Mouse (Mus musculus): ENCODE measurements around the gene St7l. TPM values are rescaled to one million over a fixed set of nuclear protein-coding genes. Genes with fewer than 3 reads are reported as not detected.

St7l gene
- polyA plus RNA-seq, 1 experiment from 2014 or later: 30.9 TPM

DNA sequence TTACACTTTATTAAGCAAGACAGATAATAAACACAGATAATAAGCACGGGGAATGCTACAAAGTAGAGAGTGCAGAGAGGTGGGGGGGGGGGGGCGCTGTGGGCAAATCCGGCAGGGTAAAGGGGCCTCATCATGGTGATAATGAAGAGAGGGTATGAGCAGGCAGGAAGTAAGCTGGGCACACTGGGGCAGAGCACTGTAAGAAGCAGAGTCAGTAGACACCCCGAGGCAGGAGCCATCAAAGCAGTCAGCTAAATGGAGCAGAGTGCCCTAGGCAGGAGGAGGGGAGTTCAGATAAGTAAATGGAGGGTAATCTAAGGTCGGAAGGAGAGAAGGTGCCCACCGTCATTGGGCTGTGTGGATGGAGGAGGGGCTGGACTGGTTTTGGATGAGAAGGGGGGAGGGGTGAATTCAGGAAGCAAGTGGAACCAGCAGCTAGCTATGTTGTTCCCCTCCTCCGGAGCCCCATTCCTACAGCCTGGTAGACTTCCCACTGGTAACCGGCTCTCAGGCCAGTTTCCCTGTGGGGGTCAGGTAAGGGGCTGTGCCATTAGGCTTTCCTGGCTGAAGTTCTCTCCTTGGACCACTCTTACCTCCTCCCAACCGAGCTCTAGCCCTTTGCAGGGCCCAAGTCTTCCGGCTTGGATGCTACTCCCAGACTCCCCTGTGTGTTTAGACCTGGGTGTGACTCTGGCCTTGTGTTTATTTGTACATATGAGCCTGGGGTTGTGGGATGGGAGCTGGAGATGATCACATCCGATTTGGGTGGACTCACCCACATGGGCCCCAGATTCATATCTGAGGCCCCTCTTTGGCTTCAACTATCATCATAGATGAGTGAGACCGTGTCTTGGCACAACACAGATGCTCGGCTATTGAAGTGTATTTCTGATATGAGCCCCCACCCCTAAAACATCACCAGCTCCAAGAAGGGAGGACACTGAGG lies 99.8 kb downstream of the St7l start:
- no peak overlapping the region for H3K9ac ChIP-seq (ENCODE audit: low read depth, low read length)
- no peaks in the 10 kb centered on the region for H3K36me3 ChIP-seq (ENCODE audit: insufficient read depth, low read length)
- H3K4me2 ChIP-seq (ENCODE audit: low read length): no peak overlapping the region
- H3K4me1 ChIP-seq (replicated peaks; ENCODE audit: insufficient read depth, low read length): peaks cover 11% of the 10 kb centered on the region; the same call in 1 of the 2 replicates
- ATAC-seq (replicated peaks; ENCODE audit: low FRiP score, low read depth) (no peak), DNase-seq (ENCODE audit: low spot score) (no peak)
- H3K27me3 ChIP-seq (ENCODE audit: insufficient read depth, low read length): peaks cover 29% of the 10 kb centered on the region
- H3K4me3 ChIP-seq (replicated peaks; ENCODE audit: low read depth, low read length): no peak overlapping the region
- no peak overlapping the region for H3K27ac ChIP-seq
- WGBS: 31% methylated on average over 13 of the region's 13 CpGs
- no peak for TF ChIP-seq CTCF (IDR thresholded peaks at IDR 0.05; ENCODE audit: low read depth)
- H3K9me3 ChIP-seq (replicated peaks; ENCODE audit: low read length): no peaks in the 10 kb centered on the region

DNA sequence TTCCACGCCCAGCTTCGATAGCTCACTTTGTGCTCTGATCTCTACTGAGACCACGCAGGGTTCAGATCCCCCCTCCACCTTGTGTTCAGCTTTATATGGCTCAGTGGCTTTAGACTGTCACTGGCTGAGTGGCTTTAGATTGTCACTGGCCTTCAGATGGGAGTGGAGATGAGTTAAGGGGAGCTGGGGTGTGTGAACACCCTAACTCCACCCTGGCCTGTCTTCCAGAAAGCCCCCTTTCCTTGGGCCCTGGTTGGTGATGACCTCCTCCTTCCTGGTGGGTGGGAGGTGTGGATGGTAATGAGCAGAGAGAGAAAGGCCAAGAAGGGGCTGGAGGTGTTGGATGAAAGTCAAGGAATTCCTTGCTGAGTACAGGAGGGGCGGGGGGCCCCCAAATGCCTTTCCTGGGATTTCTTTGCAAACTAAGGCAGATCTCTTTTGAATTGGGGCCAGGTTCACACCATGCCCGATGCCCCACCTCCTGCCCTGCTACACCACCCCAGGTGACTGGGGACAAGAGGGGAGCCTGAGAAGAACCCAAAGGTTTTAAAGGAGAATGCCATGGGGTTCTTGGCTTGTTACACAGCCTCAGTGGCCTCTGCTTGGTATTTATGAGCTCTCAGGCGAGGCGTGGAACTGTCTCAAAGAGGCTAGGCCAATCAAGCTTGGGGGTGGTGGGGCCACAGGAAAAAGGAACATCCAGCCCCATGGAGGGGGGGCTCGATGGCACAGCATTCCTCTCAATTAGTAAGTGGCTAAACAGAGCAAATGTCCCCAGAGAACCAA lies 101.5 kb downstream of the St7l start:
- Histone ChIP-seq H3K9me3 (replicated peaks; ENCODE audit: low read length) (no peaks in the 10 kb centered on the region), H3K9ac (ENCODE audit: low read depth, low read length) (no peak overlapping the region), H3K4me2 (ENCODE audit: low read length) (no peak overlapping the region), H3K4me3 (replicated peaks; ENCODE audit: low read depth, low read length) (no peak overlapping the region), H3K4me1 (replicated peaks; ENCODE audit: insufficient read depth, low read length) (peaks cover 11% of the 10 kb centered on the region; the same call in 1 of the 2 replicates), H3K27me3 (ENCODE audit: insufficient read depth, low read length) (peaks cover 24% of the 10 kb centered on the region), H3K27ac (no peak overlapping the region), H3K36me3 (ENCODE audit: insufficient read depth, low read length) (no peaks in the 10 kb centered on the region)
- no peak for TF ChIP-seq CTCF (IDR thresholded peaks at IDR 0.05; ENCODE audit: low read depth)
- WGBS: 62% methylated on average over 8 of the region's 8 CpGs
- no peak for DNase-seq (ENCODE audit: low spot score)
- no peak for ATAC-seq (replicated peaks; ENCODE audit: low FRiP score, low read depth)

- Histone ChIP-seq H3K36me3 (ENCODE audit: insufficient read depth, low read length) (no peaks in the 10 kb centered on the region), H3K9ac (ENCODE audit: low read depth, low read length) (no peak overlapping the region), H3K4me1 (replicated peaks; ENCODE audit: insufficient read depth, low read length) (peaks cover 11% of the 10 kb centered on the region; the same call in 1 of the 2 replicates), H3K27me3 (ENCODE audit: insufficient read depth, low read length) (peaks cover 18% of the 10 kb centered on the region), H3K4me2 (ENCODE audit: low read length) (no peak overlapping the region), H3K9me3 (replicated peaks; ENCODE audit: low read length) (no peaks in the 10 kb centered on the region), H3K4me3 (replicated peaks; ENCODE audit: low read depth, low read length) (no peak overlapping the region), H3K27ac (no peak overlapping the region)
- ATAC-seq (replicated peaks; ENCODE audit: low FRiP score, low read depth) (no peak), DNase-seq (ENCODE audit: low spot score) (no peak)
- TF ChIP-seq CTCF (IDR thresholded peaks at IDR 0.05; ENCODE audit: low read depth): no peak
- WGBS: 80% methylated on average over 7 of the region's 7 CpGs
These were observed 102.3 kb downstream of the St7l start for GRCm38 (mm10) chr3:104965991-104966554.

DNA sequence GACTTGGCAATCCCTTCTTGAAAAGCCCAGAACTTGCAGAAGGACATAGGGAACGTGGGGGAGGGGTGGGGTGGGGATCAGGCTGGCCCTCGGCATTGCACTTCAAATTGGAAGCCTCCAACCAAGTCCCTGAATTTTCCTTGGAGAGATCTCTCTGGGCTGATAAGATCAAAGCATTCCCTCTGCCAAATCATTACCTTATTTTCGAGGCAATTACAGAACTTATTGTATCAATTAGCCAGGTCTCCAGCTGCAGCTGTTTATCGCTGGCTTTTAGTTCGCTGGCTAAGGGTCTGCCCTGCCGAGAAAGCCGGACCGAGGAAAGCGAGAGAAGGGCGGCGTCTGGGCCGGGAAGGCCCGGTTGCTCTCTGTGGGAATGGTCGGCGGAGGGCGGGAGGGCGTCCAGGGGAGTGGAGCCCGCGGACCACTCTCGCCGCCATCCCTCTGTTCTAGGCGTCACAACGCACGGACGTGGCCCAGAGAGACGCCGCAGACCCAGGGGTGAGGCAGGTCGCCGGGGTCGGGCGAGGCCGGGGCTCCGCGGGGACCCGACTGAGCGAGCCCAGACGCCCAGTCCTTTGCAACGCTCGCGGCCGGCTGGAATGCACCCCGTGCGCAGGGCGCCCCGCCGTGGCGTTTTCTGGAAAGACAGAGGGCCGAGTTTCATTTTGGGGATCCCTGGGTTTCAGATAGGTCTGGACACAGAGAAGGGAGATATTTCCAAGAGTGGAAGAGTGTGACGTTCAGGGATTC lies 103.9 kb downstream of the St7l start:
- DNase-seq (ENCODE audit: low spot score) (peak; percentile 87), ATAC-seq (replicated peaks; ENCODE audit: low FRiP score, low read depth) (peak; percentile 81)
- Histone ChIP-seq H3K4me3 (replicated peaks; ENCODE audit: low read depth, low read length) (peak overlapping the region; percentile 57), H3K36me3 (ENCODE audit: insufficient read depth, low read length) (no peaks in the 10 kb centered on the region), H3K4me1 (replicated peaks; ENCODE audit: insufficient read depth, low read length) (no peaks in the 10 kb centered on the region), H3K4me2 (ENCODE audit: low read length) (peak overlapping the region; percentile 93), H3K9ac (ENCODE audit: low read depth, low read length) (peak overlapping the region; percentile 75), H3K27me3 (ENCODE audit: insufficient read depth, low read length) (0 out of 2 replicates have a peak, but pooled peaks cover 1% of the 10 kb centered on the region), H3K27ac (no peak overlapping the region), H3K9me3 (replicated peaks; ENCODE audit: low read length) (no peaks in the 10 kb centered on the region)
- peak; percentile 78 for TF ChIP-seq CTCF (IDR thresholded peaks at IDR 0.05; ENCODE audit: low read depth)
- 1% methylated on average over 49 of the region's 49 CpGs for WGBS

Other genes with a start within 250 kb of the St7l start
- 39.6 and 43.2 TPM in 2 replicates for gene Slc16a1, start 225.3 kb upstream of the St7l start, polyA plus RNA-seq (2015; fragmentation: Nextera tagmentation; extraction: Ambion mirVana)
- 4.8 and 7.7 TPM in 2 replicates for gene Ppm1j, start 82.9 kb upstream of the St7l start, polyA plus RNA-seq (2015; fragmentation: Nextera tagmentation; extraction: Ambion mirVana)
- gene Fam19a3, start 82.2 kb upstream of the St7l start, polyA plus RNA-seq (2015; fragmentation: Nextera tagmentation; extraction: Ambion mirVana): 0.07 and 0.10 TPM in 2 replicates
- gene Rhoc, start 75.6 kb upstream of the St7l start, polyA plus RNA-seq (2015; fragmentation: Nextera tagmentation; extraction: Ambion mirVana): 119 and 128 TPM in 2 replicates
- gene Mov10, start 45.4 kb upstream of the St7l start, polyA plus RNA-seq (2015; fragmentation: Nextera tagmentation; extraction: Ambion mirVana): 38.4 and 42.6 TPM in 2 replicates
- 119 and 131 TPM in 2 replicates for gene Capza1, start 500 bp downstream of the St7l start, polyA plus RNA-seq (2015; fragmentation: Nextera tagmentation; extraction: Ambion mirVana)
- gene Wnt2b, start 97.9 kb downstream of the St7l start, polyA plus RNA-seq (2015; fragmentation: Nextera tagmentation; extraction: Ambion mirVana): 0.43 and 0.59 TPM in 2 replicates
- gene Cttnbp2nl, start 189.1 kb downstream of the St7l start, polyA plus RNA-seq (2015; fragmentation: Nextera tagmentation; extraction: Ambion mirVana): 26.4 and 26.5 TPM in 2 replicates
- gene 4930564D02Rik, start 202.8 kb downstream of the St7l start, polyA plus RNA-seq (2015; fragmentation: Nextera tagmentation; extraction: Ambion mirVana): not detected in 2 replicates